Mouse (Mus musculus) retina, postnatal 7 days (tissue): ENCODE data around the gene Rufy2.

Source experiments
- DNase-seq: peaks from one replicate; pipeline ENCODE4 v3.0.0-alpha.2; 2012; ENCODE audit warnings: low read depth, low spot score

The Rufy2 gene

GRCm38 (mm10) chr10:62980039-62980954 is at the start of gene Rufy2:
Gene Rufy2, plus strand, starts transcription at chr10:62980223.
- DNase-seq: peak; percentile 81

- no peak for DNase-seq
Measured at GRCm38 (mm10) chr10:62932381-62932780, 47.6 kb upstream of the Rufy2 start.

DNA sequence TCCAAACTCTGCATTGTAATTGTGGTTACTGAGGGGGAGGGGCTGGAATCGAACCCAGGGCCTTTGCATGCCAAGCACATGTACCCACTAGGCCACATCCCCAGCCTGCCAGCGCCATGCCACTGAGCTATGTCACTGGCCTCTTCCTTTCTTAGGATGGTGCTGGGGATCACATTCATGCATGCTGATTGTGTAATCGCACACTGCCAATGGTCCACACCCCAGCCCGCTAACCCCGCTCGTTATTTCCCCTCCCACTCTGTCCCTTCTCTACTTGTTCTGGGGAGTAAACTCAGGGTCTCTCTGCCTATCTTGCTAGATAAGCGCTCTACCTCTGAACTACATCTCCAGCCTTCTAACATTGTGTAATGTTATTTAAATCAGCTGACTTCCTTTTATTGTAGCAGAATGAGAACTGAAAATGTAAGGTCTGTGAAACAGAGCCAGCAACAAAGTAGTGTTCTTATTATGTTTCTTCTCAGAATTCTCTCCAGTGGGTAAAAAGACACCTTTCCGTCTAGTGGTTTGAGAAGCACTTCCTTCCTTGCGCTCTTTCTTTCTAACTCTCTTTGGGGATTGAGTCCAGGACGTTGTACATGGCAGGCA is 34.9 kb upstream of the Rufy2 start:
- DNase-seq: no peak

DNA sequence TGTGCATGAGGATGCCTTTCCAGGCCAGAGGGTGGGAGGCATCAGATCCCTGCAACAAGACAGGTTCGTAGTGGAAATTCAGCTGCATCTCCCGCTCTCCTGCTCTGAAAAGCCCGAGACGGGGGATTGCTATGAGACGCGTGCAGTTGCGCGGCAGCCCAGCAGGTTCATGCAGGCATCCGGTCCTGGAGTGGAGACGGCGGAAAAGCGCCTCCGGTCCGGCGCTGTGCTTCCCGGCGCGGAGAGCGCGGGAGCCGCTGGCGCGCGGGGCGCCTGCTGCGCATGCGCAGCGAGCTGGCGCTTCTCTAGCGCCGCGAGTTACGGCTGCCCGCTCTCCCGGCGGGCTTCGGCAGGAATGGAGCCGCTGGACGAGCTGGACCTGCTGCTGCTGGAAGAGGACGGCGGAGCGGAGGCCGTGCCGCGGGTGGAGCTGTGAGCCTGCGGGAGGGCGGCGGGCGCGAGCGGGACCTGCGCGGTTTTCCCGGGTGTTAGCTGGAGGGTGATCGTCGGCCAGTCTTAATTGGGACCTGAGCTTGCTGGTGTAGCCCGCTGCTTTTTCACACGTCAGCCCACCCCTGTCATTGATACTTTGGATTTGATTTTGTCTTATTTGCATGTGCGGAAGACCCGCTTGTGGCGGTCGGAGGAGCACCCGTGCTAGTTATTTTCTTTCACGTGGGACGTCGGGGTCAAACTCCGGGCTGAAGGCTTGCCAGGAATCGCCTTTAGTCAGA is 33.1 kb upstream of the Rufy2 start, which contains the start of gene Dna2:
Gene Dna2, plus strand, starts transcription at position 289 of the 734 bp plus-strand sequence.
- peak; percentile 82 for DNase-seq

- no peak for DNase-seq
Measured at GRCm38 (mm10) chr10:62948551-62948950, 31.5 kb upstream of the Rufy2 start.

- DNase-seq: no peak
Measured at GRCm38 (mm10) chr10:62963956-62964355, 16.1 kb upstream of the Rufy2 start.

- DNase-seq: no peak
Measured at GRCm38 (mm10) chr10:62965796-62966195, 14.2 kb upstream of the Rufy2 start.

DNA sequence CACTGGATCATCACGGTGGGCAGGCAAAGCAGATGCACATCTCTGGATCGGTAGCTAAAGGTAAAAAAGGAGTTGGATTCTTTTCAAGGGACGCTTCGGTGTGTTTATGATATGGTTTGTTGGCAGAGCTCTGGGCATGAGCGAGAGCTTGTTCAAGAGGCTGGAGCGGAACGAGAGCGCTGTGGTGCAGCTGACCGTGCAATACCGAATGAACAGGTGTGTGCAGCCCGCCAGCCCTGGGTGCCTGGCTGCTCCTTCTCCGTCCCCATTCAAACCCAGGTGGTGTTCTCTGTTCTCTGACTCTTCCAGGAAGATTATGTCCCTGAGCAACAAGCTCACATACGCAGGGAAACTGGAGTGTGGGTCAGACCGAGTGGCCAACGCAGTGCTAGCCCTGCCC is 13.7 kb upstream of the Rufy2 start:
- DNase-seq: no peak

DNA sequence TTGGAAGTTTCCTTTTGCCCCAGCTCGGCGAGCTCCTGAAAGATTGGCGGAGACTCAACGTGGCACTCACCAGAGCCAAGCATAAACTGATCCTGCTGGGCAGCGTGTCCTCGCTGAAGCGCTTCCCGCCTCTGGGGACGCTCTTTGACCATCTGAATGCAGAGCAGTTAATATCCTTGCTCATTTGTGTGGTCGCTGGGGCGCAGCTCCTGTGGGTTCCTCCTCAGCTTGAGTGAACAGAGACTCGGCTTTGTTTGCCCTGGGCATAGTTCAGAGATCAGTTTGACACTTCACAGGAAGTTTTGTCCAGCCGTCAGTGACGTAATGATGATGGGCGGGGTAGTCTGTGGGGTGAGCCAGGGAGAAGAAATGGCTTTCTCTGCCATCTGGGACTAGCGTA is 8.2 kb upstream of the Rufy2 start:
- peak; percentile 6 for DNase-seq

- DNase-seq: no peak
Measured at GRCm38 (mm10) chr10:62979667-62980038, 370 bp upstream of the Rufy2 start.

DNA sequence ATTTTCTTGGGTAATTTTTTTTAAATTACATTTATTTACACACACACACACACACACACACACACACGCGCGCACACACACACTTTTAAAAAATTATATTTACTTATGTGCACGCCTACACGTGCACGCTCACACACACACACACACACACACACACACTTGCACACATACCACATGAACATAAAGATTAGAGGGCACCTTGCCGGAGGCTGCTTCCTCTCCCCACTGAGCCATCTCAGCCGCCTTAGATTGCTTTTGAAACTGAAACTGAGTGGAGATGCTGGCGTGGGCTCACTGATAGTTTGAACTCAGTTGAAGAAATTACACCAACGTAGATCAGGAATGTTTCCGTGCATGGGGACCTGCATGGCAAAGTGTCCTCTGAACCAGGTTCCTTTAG is 4.0 kb downstream of the Rufy2 start:
- DNase-seq: no peak

- no peak for DNase-seq
Measured at GRCm38 (mm10) chr10:62984495-62984894, 4.5 kb downstream of the Rufy2 start.

GRCm38 (mm10) chr10:62987341-62987740 is 7.3 kb downstream of the Rufy2 start:
- DNase-seq: no peak

- DNase-seq: no peak
Measured at GRCm38 (mm10) chr10:62990636-62991035, 10.6 kb downstream of the Rufy2 start.

DNA sequence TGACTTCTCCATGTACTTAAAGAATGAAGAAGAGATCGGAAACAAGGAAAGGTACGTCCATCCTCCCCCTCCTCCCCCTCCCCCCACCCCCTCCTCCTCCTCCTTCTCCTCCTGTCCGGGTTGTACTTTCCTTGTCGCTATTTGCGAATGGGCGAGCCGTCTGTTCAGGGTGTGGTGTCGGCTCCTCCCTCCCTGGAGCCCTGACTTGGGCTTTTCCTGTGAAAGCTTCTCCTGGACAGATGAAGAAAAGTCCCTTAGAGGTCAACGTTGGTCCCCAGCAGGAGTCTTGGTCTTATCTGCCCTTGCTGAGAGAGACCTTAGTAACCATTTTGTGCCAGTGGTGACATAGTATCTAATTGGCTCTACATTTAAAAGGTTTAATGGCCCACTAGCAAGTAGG is 14.0 kb downstream of the Rufy2 start:
- DNase-seq: no peak

DNA sequence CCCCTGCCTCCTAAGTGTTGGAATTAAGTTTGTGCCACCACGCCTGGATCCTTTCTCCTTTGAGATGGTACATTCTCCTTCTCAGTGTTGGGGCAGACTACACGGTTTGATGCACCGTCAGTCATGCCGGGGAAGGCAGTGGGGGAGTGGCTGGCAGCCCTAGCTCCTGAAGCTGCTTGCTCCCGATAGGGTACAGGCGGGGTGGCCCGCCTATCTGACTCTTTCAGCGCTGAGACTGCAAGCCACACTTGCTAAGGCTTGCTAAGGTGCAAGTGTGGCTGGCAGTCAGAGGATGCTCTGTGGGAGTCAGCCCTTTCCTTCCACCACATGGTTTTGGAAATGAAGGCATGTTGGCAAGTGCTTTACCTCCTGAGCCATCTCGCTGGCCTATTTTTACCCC is 20.6 kb downstream of the Rufy2 start:
- no peak for DNase-seq

- no peak for DNase-seq
Measured at GRCm38 (mm10) chr10:63003252-63003651, 23.2 kb downstream of the Rufy2 start.

- no peak for DNase-seq
Measured at GRCm38 (mm10) chr10:63004556-63004955, 24.5 kb downstream of the Rufy2 start.

DNA sequence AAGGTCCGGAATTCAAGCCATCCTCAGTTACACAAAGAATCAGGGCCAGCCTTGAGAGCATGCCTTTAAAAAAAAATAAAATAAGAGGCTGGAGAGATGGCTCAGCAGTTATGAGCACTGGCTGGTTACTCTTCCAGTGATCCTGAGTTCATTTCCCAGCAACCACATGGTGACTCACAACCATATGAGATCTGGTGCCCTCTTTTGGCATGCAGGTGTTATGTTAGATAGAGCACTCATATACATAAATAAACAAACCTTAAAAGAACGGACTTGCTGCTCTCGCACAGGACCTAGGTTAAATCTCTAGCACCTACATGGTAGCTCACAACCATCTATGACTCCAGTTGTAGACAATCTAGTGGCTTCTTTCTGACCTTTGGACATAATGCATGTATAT is 28.2 kb downstream of the Rufy2 start:
- DNase-seq: no peak

DNA sequence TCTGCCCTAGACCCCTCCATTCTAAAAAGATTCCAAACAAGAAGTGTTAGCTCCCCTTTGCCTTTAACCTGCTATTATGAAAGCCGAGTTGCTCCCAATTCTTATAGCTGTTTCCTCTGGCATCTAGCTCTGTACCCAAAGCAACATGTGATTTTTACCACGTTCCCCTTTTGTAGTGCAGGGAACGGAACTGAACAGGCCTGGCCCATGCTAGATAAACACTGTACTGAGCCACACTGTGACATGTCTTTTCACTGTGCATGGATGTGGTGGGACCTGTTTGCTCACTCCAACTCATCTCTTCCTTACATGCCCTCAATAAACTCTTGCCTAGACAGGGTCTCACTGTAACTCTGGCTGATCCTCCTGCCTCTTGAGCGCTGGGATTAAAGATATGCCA is 30.2 kb downstream of the Rufy2 start:
- no peak for DNase-seq

- no peak for DNase-seq
Measured at GRCm38 (mm10) chr10:63011556-63011955, 31.5 kb downstream of the Rufy2 start.

GRCm38 (mm10) chr10:63013476-63013875 is 33.5 kb downstream of the Rufy2 start:
- DNase-seq: no peak
